Mouse (Mus musculus): ENCODE data around the gene Sgsm3. TPM values are rescaled to one million over a fixed set of nuclear protein-coding genes. Genes with fewer than 3 reads are reported as not detected.

Gene Sgsm3
- polyA plus RNA-seq, 1 experiment from 2014 or later: 57.9 TPM

DNA sequence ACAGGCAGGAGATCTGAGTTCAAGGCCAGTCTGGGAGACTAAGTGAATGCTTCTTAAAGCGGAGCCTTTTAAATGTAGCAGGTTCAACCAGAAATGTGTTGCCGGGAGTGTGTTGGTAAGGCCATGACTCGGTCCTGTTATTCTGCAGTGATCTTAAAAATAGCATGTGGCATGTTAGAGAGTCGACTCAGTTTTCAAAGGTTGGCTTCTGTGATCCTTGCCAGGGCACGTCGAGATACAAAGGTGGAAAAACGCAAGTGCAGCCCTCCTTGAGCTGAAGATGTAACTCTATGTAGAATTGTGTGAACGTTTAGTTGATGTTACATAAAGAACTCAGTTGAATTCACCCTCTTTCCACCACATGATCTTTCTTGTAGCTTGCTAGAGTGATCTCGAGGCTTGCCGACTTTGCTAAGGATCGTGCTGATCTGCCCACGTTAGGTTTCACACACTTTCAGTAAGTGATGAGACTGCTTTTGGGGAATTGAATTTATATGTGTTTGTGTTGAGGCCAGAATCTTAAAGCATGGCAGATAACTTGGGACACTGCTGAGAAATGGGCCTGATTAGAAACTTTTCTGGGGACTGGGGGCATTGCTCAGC is 21.6 kb upstream of the Sgsm3 start:
- no peaks in the 10 kb centered on the region for H3K4me1 ChIP-seq (ENCODE audit: control insufficient read depth, insufficient read depth, low read length)
- H3K9me3 ChIP-seq (ENCODE audit: control insufficient read depth, low read length): no peaks in the 10 kb centered on the region
- ATAC-seq (ENCODE audit: low read depth): no peak
- no peaks in the 10 kb centered on the region for H3K27me3 ChIP-seq (ENCODE audit: control insufficient read depth, insufficient read depth, low read length)
- WGBS: 96% methylated on average over 12 of the region's 12 CpGs
- H3K4me2 ChIP-seq (ENCODE audit: low read depth, low read length): no peak overlapping the region
- peaks cover 31% of the 10 kb centered on the region for H3K36me3 ChIP-seq (ENCODE audit: control insufficient read depth, insufficient read depth, low read length)
- no peak overlapping the region for H3K27ac ChIP-seq (ENCODE audit: low read depth, low read length)
- H3K9ac ChIP-seq (replicated peaks; ENCODE audit: low read depth, low read length): no peak overlapping the region
- H3K4me3 ChIP-seq (ENCODE audit: low read depth, low read length): no peak overlapping the region

DNA sequence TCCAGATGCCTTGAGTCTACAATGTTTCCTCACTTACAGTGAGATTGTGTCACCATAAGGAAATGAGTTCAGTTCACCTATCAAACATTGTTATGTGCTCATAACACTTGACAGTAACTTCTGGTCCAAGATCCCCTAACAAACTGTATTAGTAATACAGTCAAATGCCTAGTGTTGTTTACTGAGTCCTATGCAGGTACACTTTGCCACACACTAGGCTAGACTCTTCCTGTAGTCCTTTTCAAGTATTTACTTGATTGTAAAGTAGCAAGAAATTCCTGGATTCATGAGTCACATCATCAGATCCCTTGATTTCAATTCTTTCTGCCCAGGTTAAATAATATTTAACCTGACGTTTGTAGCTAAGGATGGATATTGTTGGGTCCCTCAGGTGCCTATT is 8.2 kb upstream of the Sgsm3 start:
- Histone ChIP-seq H3K9me3 (ENCODE audit: control insufficient read depth, low read length) (no peaks in the 10 kb centered on the region), H3K27me3 (ENCODE audit: control insufficient read depth, insufficient read depth, low read length) (no peaks in the 10 kb centered on the region), H3K4me1 (ENCODE audit: control insufficient read depth, insufficient read depth, low read length) (no peaks in the 10 kb centered on the region), H3K36me3 (ENCODE audit: control insufficient read depth, insufficient read depth, low read length) (peaks cover 38% of the 10 kb centered on the region), H3K27ac (ENCODE audit: low read depth, low read length) (no peak overlapping the region), H3K4me3 (ENCODE audit: low read depth, low read length) (no peak overlapping the region), H3K9ac (replicated peaks; ENCODE audit: low read depth, low read length) (no peak overlapping the region), H3K4me2 (ENCODE audit: low read depth, low read length) (no peak overlapping the region)
- ATAC-seq (ENCODE audit: low read depth): no peak
- WGBS: 90% methylated on average over 1 of the region's 1 CpGs

GRCm38 (mm10) chr15:80974311-80974710 is 3.3 kb upstream of the Sgsm3 start:
- Histone ChIP-seq H3K4me3 (ENCODE audit: low read depth, low read length) (no peak overlapping the region), H3K27me3 (ENCODE audit: control insufficient read depth, insufficient read depth, low read length) (no peaks in the 10 kb centered on the region), H3K9me3 (ENCODE audit: control insufficient read depth, low read length) (no peaks in the 10 kb centered on the region), H3K9ac (replicated peaks; ENCODE audit: low read depth, low read length) (no peak overlapping the region), H3K4me2 (ENCODE audit: low read depth, low read length) (no peak overlapping the region), H3K4me1 (ENCODE audit: control insufficient read depth, insufficient read depth, low read length) (no peaks in the 10 kb centered on the region), H3K27ac (ENCODE audit: low read depth, low read length) (no peak overlapping the region), H3K36me3 (ENCODE audit: control insufficient read depth, insufficient read depth, low read length) (peaks cover 8% of the 10 kb centered on the region; the same call in 1 of the 2 replicates)
- no peak for ATAC-seq (ENCODE audit: low read depth)
- WGBS: 57% methylated on average over 5 of the region's 5 CpGs

DNA sequence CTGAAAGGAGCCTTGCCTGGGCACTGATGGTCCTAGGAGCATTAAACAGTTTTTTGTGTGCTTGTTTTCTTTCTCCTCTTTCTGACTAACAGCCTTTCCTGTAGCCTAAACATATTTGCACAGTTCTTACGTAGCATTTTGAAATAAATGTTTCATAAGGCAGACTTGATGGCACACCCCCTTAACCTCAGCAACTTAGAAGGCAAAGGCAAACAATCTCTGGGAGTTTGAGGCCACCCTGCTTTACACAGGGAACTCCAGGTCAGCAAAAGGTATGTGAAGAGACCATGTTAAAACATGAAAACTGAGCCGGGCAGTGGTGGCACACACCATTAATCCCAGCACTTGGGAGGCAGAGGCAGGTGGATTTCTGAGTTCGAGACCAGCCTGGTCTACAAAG is 1.9 kb upstream of the Sgsm3 start:
- no peak for ATAC-seq (ENCODE audit: low read depth)
- Histone ChIP-seq H3K27ac (ENCODE audit: low read depth, low read length) (no peak overlapping the region), H3K27me3 (ENCODE audit: control insufficient read depth, insufficient read depth, low read length) (no peaks in the 10 kb centered on the region), H3K9me3 (ENCODE audit: control insufficient read depth, low read length) (no peaks in the 10 kb centered on the region), H3K9ac (replicated peaks; ENCODE audit: low read depth, low read length) (no peak overlapping the region), H3K36me3 (ENCODE audit: control insufficient read depth, insufficient read depth, low read length) (no peaks in the 10 kb centered on the region), H3K4me1 (ENCODE audit: control insufficient read depth, insufficient read depth, low read length) (no peaks in the 10 kb centered on the region), H3K4me3 (ENCODE audit: low read depth, low read length) (no peak overlapping the region), H3K4me2 (ENCODE audit: low read depth, low read length) (no peak overlapping the region)
- 94% methylated on average over 3 of the region's 3 CpGs for WGBS

DNA sequence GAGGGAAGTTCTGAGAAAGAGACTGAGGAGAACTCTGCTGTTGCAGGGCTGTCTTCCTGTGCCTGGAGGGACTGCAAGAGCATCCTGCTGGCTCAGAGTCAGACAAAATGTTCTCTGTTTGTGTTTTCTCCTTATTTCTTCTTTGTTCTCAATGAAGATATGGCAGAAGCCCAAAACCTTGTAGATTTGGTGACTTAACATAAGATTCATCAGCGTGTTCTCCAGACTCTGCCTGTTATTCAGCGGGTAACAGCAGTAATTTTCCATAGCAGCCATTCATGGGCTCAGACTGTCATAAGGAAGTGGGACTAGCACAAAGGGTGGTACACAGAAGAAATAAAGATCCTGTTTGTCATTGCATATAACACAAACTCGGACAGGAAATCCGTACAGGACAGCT is 2.0 kb downstream of the Sgsm3 start:
- Histone ChIP-seq H3K4me1 (ENCODE audit: control insufficient read depth, insufficient read depth, low read length) (no peaks in the 10 kb centered on the region), H3K27me3 (ENCODE audit: control insufficient read depth, insufficient read depth, low read length) (no peaks in the 10 kb centered on the region), H3K9me3 (ENCODE audit: control insufficient read depth, low read length) (no peaks in the 10 kb centered on the region), H3K27ac (ENCODE audit: low read depth, low read length) (no peak overlapping the region), H3K4me2 (ENCODE audit: low read depth, low read length) (no peak overlapping the region), H3K4me3 (ENCODE audit: low read depth, low read length) (no peak overlapping the region), H3K9ac (replicated peaks; ENCODE audit: low read depth, low read length) (no peak overlapping the region), H3K36me3 (ENCODE audit: control insufficient read depth, insufficient read depth, low read length) (no peaks in the 10 kb centered on the region)
- WGBS: 82% methylated on average over 4 of the region's 4 CpGs
- no peak for ATAC-seq (ENCODE audit: low read depth)

DNA sequence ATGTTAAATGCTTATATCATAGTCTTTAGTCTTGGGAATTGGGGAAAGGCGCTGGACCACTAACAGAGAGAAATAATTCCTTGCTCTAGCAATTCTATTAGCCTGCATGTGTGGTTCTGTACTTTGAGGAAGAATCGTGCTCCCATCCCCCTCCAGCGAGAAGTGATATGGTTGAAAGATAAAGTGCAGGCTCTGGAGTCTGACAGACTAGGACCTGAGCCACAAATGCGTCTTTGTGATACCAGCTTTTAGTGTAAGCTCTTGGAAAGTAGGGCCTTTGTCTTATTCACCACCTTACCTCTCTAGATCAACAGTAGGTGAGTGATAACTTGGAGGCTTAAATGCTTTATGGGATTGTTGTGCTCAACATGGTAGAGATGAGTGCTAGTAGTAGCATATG is 3.6 kb downstream of the Sgsm3 start:
- 90% methylated on average over 4 of the region's 4 CpGs for WGBS
- Histone ChIP-seq H3K9me3 (ENCODE audit: control insufficient read depth, low read length) (no peaks in the 10 kb centered on the region), H3K4me1 (ENCODE audit: control insufficient read depth, insufficient read depth, low read length) (no peaks in the 10 kb centered on the region), H3K4me2 (ENCODE audit: low read depth, low read length) (no peak overlapping the region), H3K4me3 (ENCODE audit: low read depth, low read length) (no peak overlapping the region), H3K36me3 (ENCODE audit: control insufficient read depth, insufficient read depth, low read length) (no peaks in the 10 kb centered on the region), H3K9ac (replicated peaks; ENCODE audit: low read depth, low read length) (no peak overlapping the region), H3K27ac (ENCODE audit: low read depth, low read length) (no peak overlapping the region), H3K27me3 (ENCODE audit: control insufficient read depth, insufficient read depth, low read length) (no peaks in the 10 kb centered on the region)
- ATAC-seq (ENCODE audit: low read depth): no peak

GRCm38 (mm10) chr15:80983264-80983663 is 5.7 kb downstream of the Sgsm3 start:
- Histone ChIP-seq H3K36me3 (ENCODE audit: control insufficient read depth, insufficient read depth, low read length) (no peaks in the 10 kb centered on the region), H3K27me3 (ENCODE audit: control insufficient read depth, insufficient read depth, low read length) (no peaks in the 10 kb centered on the region), H3K4me1 (ENCODE audit: control insufficient read depth, insufficient read depth, low read length) (no peaks in the 10 kb centered on the region), H3K9me3 (ENCODE audit: control insufficient read depth, low read length) (no peaks in the 10 kb centered on the region), H3K27ac (ENCODE audit: low read depth, low read length) (no peak overlapping the region), H3K4me2 (ENCODE audit: low read depth, low read length) (no peak overlapping the region), H3K4me3 (ENCODE audit: low read depth, low read length) (no peak overlapping the region), H3K9ac (replicated peaks; ENCODE audit: low read depth, low read length) (no peak overlapping the region)
- ATAC-seq (ENCODE audit: low read depth): no peak
- 93% methylated on average over 2 of the region's 2 CpGs for WGBS

DNA sequence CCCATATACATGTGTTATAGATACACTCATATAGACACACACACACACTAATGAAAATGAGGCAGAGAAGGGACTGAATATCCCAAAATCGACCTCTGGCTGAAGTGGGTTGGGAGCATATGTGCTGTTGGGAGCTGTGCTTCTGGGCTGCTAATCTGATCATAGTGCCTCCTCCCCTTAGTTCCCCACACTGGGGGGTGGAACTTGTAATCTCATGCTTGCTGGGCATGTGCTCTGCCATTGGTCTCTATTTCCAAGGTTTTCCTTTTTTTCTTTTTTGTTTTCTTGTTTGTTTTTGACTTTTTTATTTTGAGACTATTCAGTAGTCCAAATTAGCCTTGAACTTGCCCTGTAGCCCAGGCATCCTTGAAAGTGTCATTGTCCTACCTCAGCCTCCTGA is 10.8 kb downstream of the Sgsm3 start:
- Histone ChIP-seq H3K9ac (replicated peaks; ENCODE audit: low read depth, low read length) (no peak overlapping the region), H3K4me2 (ENCODE audit: low read depth, low read length) (no peak overlapping the region), H3K27ac (ENCODE audit: low read depth, low read length) (no peak overlapping the region), H3K4me3 (ENCODE audit: low read depth, low read length) (no peak overlapping the region), H3K36me3 (ENCODE audit: control insufficient read depth, insufficient read depth, low read length) (no peaks in the 10 kb centered on the region), H3K4me1 (ENCODE audit: control insufficient read depth, insufficient read depth, low read length) (no peaks in the 10 kb centered on the region), H3K9me3 (ENCODE audit: control insufficient read depth, low read length) (no peaks in the 10 kb centered on the region), H3K27me3 (ENCODE audit: control insufficient read depth, insufficient read depth, low read length) (no peaks in the 10 kb centered on the region)
- 57% methylated on average over 1 of the region's 1 CpGs for WGBS
- ATAC-seq (ENCODE audit: low read depth): no peak

- Histone ChIP-seq H3K27me3 (ENCODE audit: control insufficient read depth, insufficient read depth, low read length) (no peaks in the 10 kb centered on the region), H3K4me1 (ENCODE audit: control insufficient read depth, insufficient read depth, low read length) (no peaks in the 10 kb centered on the region), H3K27ac (ENCODE audit: low read depth, low read length) (no peak overlapping the region), H3K9me3 (ENCODE audit: control insufficient read depth, low read length) (no peaks in the 10 kb centered on the region), H3K9ac (replicated peaks; ENCODE audit: low read depth, low read length) (no peak overlapping the region), H3K4me3 (ENCODE audit: low read depth, low read length) (no peak overlapping the region), H3K4me2 (ENCODE audit: low read depth, low read length) (no peak overlapping the region), H3K36me3 (ENCODE audit: control insufficient read depth, insufficient read depth, low read length) (no peaks in the 10 kb centered on the region)
- ATAC-seq (ENCODE audit: low read depth): no peak
- WGBS: 83% methylated on average over 3 of the region's 3 CpGs
Observed at GRCm38 (mm10) chr15:80989712-80990111, 12.1 kb downstream of the Sgsm3 start.

Data from neural tube, embryonic 14.5 days (tissue).